Mouse (Mus musculus): ENCODE results near the gene Gm14393. TPM values are rescaled to one million over a fixed set of nuclear protein-coding genes. Genes with fewer than 3 reads are reported as not detected.

The Gm14393 gene
- polyA plus RNA-seq (2012; rRNA removed; ENCODE audit: low replicate concordance) = not detected in 2 replicates

DNA sequence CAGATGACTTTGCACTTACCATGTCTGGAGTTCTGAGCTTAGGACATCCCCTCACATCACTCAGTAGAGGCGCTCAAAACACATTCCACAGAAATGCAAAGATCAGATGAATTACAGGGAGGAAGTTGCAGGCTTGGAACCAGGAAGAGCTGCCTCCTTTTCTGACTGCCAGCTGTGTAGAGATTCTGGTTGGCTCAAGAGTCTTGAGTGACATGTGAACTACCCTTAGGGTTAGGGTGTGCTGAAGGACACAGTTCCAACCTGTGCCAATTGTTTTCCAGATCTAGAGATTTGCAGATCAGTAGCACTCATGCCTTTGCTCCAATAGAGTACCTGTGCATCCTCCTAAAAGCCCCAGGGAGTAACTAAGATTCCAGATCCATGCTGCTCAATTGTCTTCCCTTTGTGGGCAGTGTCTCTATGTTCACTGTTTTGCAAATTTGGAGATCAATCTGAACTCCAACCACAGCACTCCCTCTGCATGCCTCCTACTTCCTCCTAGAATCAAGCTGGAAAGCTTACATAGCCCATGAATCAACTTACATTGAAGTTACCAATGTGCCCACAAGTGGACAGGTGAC is at the start of gene Gm14393:
Gene Gm14393, minus strand, starts transcription at position 101 of the 581 bp plus-strand sequence.

Other genes starting within 250 kb of the Gm14393 start
- 0.21 TPM in 1 of 2 replicates, not detected in the other for gene Gm14444, start 57.5 kb downstream of the Gm14393 start, polyA plus RNA-seq (2012; rRNA removed; ENCODE audit: low replicate concordance)
- gene Gm14399, start 74.2 kb upstream of the Gm14393 start, polyA plus RNA-seq (2012; rRNA removed; ENCODE audit: low replicate concordance) = 2.8 and 2.9 TPM in 2 replicates
- gene Gm14443, start 108.1 kb upstream of the Gm14393 start, polyA plus RNA-seq (2012; rRNA removed; ENCODE audit: low replicate concordance) = 0.09 and 0.16 TPM in 2 replicates
- gene Gm14391, start 139.1 kb upstream of the Gm14393 start, polyA plus RNA-seq (2012; rRNA removed; ENCODE audit: low replicate concordance) = 9.0 and 11.0 TPM in 2 replicates
- gene Gm14440, start 207.3 kb upstream of the Gm14393 start, polyA plus RNA-seq (2012; rRNA removed; ENCODE audit: low replicate concordance) = not detected in 2 replicates

Data from subcutaneous adipose tissue, adult 2 months (tissue).